Mouse (Mus musculus): Measurements from ENCODE around the gene Kirrel3.

Kirrel3 gene

DNA sequence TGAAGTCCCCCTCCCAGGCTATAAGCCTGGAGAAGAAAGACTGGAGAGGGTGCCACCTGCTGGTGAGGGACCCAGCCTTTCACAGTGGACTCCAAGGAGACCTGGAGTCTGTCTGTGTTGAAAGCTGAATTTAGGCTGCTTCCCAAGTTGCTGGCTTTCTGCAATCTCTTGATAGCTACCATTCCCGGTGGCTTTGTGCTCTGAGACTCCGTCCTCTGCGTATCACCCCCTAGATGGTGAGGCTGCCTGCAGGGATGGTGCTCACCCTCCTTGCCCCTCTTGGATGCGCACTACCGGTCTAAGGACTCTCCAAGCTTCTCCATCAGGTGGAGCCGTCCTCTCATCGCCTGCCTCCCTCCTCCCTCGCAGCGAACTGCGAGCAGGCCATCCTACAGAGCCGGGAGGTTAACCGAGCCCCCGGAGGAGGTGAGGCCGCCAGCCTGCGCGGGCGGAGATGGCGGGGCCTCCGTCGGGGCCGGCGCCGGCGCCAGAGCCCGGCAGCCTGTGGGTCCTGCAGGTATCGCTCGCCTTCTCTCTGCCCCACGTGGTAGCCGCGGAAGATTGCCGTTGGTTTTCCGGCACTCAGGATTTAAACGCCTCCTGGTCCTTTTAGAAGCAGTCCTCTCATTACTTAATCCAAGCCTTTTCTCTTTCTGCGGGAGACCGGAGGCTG is at the start of gene Kirrel3:
Gene Kirrel3, plus strand, starts transcription at position 136 of the 673 bp plus-strand sequence.
- DNase-seq (ENCODE audit: inconsistent age in 2 of 2, low spot score in 1 of 2), result peak; percentile 40 to 86

DNA sequence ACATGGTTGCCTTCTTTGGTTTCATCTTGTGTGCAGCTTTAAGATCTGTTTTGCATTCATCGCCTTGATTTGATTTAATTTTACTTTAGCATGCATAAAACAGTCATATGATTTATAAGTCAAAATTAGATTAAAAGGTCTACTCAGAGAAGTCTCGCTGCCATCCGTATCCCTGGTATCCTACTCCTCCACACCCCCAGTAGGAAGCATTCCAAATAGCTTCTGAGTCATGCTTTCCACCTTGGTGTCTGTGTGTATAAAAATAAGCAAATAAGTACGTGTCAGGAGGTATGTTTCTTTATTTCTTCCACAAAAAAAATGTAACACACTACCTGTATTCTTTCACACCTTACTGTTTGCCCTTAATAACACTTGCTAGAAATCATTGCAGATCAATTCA is 45.0 kb upstream of the Kirrel3 start:
- DNase-seq (ENCODE audit: inconsistent age in 2 of 2, low spot score in 1 of 2), result no peak

DNA sequence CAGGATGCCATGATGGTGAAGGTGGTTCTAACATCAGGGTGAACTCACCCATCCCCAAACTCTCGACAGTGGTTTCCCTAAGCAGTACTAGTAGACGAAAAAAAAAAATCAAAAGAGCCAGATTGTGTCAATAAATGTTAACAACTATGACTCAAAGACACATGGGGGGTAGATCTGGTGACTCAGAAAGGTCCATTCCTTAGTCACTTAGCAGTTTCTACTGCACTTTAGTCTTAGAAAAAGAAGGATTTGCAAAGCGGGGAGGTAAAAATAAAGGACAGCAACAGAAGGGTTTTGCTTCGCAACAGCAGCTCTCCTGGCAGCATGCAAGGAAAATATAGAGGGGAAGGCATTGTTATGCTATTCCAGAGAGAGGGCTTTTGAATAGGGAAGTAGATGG is 41.7 kb upstream of the Kirrel3 start:
- no peak for DNase-seq (ENCODE audit: inconsistent age in 2 of 2, low spot score in 1 of 2)

DNA sequence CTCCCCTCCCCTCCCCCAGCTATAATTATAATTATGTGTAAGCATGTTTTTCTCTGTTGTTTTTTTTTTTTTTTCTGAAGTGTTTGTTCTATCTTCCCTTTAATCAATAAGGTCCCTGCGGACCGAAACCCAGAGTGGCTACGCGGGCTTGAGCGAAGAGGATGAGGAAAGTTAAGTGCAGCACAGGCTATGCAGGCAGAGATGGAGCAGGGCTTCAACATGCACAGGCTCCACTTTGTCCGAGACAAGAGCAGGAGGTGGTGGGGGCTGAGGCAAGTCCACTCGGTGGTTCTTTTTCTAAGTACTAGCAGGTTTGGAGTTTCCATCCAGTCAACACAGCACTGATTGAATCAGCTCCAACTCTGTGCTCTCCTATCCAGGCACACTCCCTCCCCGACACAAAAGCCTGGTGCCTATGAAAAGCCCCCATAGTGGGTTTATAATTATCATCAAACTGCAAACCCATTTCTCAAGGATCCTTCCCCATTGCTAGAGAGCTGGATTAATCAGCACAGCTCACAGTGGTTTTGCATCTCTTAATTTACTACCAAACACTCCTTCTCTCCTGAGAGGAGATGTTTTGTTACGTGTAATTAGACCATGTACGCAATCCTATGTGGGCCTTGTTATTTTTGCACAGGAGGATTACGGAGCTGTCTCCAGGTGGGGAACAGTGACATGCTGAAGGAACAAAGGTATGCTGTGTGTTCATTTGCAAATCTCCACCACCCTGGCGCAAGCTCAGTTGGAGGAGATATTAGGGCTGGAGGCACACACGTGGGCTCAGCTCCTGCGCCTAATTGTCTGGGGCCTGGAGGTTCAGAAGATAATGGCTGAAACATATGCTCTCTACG is 39.0 kb upstream of the Kirrel3 start:
- DNase-seq (ENCODE audit: inconsistent age in 2 of 2, low spot score in 1 of 2), result no peak

DNA sequence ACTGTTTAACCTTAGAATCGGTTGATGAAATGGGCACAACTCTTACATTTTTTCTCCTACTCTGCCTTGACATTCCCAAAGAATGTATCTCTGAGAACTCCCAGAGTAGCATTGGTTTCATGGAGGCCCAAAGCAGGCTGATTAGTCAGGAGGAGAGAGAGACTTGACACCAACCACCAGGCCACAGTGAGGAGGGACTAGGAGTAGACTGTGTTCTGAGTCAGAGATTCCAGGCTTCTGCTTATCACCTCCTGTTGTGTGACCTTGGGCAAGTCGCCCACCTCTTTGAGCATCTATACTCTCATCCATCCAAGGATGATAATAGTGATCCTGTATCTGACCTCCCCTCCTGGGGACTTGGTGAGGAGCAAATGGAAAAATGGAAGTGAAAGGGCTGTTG is 38.0 kb upstream of the Kirrel3 start:
- DNase-seq (ENCODE audit: inconsistent age in 2 of 2, low spot score in 1 of 2), result peak in 1 of 2 experiments; percentile 38

DNA sequence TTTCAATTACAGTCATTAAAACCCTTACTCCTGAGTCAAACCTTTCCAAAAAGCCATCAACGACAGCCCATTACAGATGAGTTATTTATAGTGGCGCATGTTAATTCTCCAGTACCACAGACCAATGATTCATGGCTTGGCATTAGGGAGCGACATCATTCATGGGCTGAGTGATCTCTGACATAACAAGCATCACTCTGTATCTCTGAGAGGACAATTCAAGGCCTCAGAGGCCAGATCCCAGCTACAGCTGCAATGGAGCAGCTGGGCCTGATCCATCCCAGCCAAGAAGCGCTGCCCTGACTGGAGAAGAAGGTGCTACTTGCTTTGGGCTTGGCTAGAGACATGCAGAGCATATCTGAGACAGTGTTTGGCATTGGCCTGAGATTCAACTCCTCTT is 37.2 kb upstream of the Kirrel3 start:
- DNase-seq (ENCODE audit: inconsistent age in 2 of 2, low spot score in 1 of 2), result peak; percentile 12 to 48

DNA sequence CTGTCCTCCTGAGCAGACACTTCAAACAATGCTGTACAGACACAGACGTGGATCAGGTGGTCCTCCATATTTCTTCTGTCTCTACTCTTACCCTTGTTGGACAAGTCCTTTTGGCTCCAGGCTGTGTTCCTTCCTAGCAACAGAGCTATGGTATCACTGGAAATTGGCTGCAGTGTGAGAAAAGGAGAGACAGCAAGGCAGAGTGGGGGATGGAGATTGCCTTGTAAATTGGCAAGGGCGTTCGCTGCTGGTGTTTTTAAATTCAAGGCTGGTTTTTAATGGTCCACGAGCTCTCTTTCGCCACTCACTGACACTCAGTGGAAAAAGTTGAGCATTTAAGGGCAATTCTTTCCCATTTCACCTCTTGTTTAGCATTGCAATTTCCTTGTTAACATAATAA is 27.5 kb upstream of the Kirrel3 start:
- no peak for DNase-seq (ENCODE audit: inconsistent age in 2 of 2, low spot score in 1 of 2)

DNA sequence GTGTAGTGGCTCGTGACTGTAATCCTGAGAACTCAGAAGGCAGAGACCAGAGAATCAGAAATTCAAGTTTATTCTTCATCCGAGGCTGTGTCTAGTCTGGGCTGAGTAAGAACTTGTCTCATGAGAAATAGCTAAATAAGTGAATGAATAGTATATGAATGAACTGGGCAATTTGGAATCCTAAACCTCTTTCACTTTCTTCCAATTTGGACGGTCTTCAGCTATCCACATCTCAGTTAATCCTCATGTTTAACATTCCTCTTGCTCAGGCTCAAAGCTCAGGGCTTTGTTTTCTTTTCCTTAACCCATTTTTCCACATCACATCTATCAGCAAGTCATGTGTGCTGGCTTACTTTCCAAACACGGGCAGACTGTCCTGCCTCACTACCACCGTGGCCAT is 25.7 kb upstream of the Kirrel3 start:
- DNase-seq (ENCODE audit: inconsistent age in 2 of 2, low spot score in 1 of 2), result no peak

DNA sequence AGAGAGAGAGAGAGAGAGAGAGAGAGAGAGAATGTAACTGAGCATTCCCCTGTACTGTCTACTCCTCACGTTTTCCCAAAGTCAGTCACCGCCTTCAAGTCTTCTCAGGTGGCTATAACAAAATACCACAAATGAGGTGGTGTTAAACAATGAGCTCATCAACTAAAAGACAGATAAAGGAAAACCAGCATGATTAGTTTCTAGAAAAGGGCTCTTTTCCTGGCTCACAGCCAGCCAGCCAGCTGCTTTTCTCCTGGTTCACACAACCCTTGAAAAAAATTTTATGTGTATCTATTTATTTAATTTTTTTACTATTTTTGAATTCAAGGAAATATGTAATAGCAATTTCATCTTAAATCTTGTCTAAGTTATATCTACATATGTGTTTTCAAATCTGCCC is 22.0 kb upstream of the Kirrel3 start:
- no peak for DNase-seq (ENCODE audit: inconsistent age in 2 of 2, low spot score in 1 of 2)

DNA sequence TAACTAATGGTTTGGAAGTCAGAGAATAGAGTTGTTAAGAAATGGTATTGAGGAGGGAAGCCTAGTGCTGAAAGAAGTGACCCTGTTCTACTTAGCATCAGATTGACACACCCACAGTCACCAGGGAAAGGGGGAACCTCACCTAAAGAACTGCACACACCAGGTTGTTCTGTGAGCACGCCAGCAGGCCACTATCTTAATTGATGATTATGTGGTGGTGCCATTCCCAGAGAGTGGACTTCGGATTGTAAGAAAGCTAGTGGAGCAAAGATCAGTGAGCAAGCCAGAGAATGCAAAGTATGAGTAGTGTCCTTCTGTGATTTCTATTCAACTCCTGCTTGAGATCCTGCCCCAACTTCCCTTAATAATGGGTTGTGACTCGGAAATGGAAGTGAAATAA is 19.6 kb upstream of the Kirrel3 start:
- no peak for DNase-seq (ENCODE audit: inconsistent age in 2 of 2, low spot score in 1 of 2)

DNA sequence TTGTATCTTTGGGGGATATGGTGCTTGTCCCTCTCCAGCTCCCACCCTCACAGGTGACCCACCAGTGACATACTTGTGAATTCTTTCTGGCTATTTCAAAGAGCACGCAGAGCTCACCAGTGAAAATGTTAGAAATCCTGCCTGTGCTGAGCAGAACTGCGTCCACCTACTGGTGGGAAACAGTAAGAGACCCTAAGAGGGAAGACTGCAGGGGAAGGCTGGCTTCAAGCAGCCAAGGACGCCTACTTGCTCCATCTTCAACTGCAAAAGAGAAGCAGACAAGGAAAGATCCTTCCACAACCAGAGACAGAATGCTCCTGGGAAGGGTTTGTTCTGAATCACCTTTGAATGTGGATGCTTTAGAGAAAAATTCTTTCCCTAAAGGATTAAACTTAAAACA is 16.5 kb upstream of the Kirrel3 start:
- DNase-seq (ENCODE audit: inconsistent age in 2 of 2, low spot score in 1 of 2), result no peak

DNA sequence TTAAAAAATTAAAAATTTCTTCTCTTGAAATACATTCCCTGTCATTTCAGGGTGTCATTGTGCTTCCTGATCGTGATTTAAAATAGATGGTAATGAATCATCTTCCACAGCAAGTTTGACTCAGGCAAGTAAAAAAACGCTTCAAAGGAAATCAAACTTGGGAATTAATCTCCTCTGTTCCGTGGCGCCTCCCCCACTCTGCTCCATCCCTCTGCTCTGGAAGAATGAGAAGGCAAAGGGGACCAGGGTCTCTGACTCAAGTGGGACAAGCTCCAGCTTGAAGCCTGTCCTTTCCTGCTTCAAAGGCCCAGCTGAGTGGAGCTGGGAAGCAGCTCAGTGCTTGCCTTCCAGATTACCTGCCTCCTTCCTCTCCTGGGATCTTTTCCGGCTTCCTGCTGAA is 9.5 kb upstream of the Kirrel3 start:
- peak; percentile 5 to 39 for DNase-seq (ENCODE audit: inconsistent age in 2 of 2, low spot score in 1 of 2)

DNA sequence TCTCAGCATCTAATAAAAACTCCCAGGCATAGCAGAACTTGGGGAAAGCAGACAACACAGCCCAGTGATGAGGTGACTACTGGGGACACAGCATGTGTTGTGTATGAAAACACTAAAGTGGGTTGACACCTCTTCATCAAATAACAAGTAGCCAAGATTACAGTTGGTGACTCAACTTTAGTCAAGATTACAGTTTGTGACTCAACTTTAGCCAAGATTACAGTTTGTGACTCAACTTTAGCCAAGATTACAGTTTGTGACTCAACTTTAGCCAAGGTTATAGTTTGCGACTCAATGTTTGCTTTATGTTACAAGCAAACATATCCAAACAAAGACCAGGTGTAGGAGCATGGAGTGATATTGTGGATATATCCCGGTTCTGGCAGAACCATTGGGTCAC is 7.2 kb upstream of the Kirrel3 start:
- DNase-seq (ENCODE audit: inconsistent age in 2 of 2, low spot score in 1 of 2), result peak in 1 of 2 experiments; percentile 51

DNA sequence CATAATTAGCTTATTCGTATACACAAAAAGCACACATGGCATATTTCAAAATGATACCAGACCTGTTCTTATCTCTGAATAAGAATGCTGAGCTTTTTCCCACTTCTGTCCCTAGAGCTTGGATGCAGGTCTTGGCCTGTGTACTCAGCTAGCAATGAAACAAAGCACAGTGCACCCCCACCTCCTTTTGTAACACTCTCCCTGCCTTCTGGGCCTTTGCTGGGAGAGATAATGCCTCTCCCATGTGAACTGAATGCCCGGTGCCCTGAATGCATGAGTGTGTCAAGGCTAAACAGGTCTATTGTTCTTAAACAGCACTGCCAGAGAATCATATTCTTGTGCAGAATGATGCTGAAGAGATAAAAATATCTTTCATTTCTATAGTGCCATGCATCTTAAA is 2.5 kb upstream of the Kirrel3 start:
- DNase-seq (ENCODE audit: inconsistent age in 2 of 2, low spot score in 1 of 2), result no peak

DNA sequence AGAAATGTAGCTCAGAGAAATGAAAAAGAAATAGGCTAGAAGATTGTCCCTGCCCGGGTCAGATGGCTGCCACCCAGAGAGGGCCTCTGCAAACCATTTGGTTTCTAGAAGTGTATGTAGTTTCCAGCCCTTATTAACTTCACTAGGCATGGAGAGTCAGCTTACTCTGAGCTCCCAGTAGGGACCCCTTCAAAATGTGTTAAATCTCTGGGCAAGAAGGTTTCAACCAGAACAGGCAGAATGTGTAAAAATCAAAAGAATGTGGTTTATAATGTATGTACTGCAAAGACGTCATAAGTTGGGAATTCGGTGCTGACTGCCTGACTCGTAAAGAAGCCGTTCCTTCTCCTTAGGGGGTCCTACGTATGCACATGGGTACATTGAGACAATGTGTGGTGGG is 1.0 kb upstream of the Kirrel3 start:
- DNase-seq (ENCODE audit: inconsistent age in 2 of 2, low spot score in 1 of 2), result no peak

DNA sequence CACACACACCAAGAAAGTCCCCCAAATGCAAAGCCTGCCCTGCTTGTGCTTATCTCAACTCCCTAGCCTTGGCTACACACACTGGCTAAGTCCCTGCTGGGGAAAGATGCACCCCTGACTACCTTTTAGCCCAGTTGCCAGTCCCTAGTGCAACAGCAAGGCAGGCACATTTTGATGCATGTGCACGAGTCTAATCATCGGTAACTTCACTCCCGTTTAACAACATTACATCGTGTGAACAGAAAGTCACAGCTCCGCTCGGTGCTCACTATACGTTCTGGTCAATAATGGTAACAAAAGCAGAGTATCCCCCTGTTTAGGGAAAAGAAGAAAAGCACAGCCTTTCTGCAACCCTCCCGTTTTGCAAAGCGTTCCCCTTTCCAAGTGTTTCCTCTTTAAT is 2.6 kb downstream of the Kirrel3 start:
- no peak for DNase-seq (ENCODE audit: inconsistent age in 2 of 2, low spot score in 1 of 2)

DNA sequence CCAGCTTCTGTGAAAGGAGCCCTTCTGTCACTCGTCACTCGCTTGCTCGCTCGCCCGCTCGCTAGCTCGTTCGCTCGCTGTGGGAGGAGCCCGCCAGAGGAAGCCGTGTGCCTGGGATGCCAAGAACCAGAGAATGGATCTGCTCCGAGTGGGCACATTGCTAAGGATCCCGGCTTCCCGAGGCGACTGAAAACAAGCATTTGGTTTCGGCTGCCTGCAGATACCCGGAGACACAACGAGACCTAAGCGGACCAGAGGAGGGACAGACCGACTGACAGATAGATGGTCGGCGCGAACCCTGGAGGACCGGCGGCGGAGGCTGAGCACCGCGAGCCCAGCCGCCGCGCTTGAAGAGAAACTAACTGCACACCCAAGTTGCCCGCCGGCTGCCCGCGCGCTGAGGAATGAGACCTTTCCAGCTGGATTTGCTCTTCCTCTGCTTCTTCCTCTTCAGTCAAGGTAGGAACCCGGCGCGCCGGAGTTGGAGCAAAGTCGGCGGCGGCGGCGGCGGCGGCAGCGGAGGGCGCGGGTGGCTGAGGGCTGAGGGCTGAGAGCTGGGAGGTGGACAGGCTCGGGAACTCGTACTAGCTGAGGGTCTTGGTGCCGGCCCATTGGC is 3.1 kb downstream of the Kirrel3 start:
- DNase-seq (ENCODE audit: inconsistent age in 2 of 2, low spot score in 1 of 2), result peak; percentile 32 to 81

DNA sequence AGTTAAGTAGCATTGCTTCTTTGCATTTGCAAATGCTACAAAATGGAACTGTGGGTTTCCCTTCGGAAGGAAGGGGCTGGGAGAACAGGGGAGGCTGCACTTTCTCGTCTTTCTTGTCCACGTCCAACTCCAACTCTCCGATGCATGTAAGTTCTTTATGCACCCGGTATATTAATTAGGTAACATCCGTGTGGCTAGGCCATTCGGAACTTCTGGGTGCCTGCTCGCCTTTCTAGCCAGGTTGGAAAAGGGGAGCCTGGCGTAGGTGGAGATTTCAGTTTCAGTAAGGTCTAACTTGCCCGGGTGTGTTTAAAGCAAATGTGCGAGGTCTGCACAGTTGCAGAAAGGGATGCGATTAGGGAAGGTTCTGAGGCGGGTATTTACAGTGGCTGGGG is 3.6 kb downstream of the Kirrel3 start:
- peak in 1 of 2 experiments; percentile 33 for DNase-seq (ENCODE audit: inconsistent age in 2 of 2, low spot score in 1 of 2)

DNA sequence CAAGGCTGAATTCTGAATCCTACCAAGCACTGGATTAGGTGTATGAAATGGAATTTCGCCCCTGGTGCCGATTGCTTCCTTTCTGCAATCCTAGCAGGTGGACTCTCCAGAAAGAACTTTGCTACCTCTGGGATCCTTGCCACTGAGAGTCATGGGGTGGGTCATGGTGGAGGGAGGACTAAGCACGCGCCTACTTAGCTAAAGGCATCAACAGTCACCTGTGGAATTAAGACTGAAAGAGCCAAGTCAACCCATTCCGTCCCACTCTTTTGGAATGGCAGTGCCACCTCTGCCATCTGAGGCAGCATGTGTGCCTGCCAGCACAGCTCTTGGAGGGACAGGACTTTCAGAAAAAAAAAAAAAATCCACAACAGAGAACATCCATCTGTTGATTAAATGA is 4.1 kb downstream of the Kirrel3 start:
- no peak for DNase-seq (ENCODE audit: inconsistent age in 2 of 2, low spot score in 1 of 2)

DNA sequence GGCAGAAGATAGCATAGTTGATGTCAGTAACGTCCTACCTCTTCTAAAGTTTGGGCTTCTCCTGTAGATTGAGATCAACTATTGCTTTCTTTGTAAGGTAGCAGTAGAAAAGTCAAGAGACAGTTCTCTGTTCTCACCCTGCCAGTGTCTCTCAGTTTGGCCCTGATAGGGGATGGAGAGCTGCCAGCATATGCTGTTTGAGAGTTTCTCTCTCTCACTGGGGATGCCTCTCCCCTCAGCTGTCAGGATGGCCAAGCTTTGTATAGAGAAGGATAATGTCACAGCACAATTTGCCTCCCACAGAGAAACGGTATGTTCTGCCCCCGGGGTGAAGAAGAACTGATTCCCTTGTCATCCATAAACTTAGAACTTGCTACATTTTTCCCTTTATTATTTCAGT is 6.4 kb downstream of the Kirrel3 start:
- DNase-seq (ENCODE audit: inconsistent age in 2 of 2, low spot score in 1 of 2), result no peak

DNA sequence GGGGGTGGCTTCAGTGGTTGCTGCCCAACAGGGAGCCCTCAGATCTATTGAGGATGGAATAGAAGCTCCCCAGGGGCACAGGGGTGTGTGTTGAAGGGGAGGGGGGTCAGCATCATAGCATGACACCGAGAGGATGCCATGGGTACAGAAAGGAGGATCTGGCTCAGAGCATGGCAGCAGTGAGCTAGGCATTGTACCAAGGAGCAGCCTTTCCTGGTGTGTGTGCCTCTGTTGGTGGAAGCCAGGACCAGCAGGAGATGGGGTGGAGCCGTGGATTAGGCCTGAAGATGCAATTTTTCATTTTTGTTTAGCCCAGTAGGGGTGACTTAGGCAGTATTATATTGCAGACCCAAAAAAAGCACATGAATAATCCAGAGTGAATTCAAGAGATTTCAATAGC is 7.9 kb downstream of the Kirrel3 start:
- no peak for DNase-seq (ENCODE audit: inconsistent age in 2 of 2, low spot score in 1 of 2)

DNA sequence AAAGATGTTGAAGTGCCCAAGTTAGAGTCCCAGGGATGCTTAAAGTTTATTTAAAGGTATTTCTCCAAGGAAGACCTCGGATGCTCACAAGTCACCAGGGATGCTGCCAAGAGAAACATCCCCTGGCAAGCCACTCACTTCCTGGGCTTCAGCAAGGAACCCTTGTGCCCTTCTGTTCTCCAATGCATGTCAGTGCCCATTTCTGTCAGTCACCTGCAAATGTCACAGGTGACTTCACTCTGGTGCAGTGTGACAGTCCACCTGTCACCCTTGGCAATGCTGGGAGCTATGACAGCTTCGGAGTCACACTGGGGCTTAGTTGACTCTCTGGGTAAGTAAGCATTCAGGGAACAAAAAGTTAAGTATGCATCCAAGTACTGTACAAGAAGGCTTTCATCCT is 12.4 kb downstream of the Kirrel3 start:
- DNase-seq (ENCODE audit: inconsistent age in 2 of 2, low spot score in 1 of 2), result no peak
